Comparison of ENCODE assay signal across 20 mouse cellular contexts in the genomic region with DNA sequence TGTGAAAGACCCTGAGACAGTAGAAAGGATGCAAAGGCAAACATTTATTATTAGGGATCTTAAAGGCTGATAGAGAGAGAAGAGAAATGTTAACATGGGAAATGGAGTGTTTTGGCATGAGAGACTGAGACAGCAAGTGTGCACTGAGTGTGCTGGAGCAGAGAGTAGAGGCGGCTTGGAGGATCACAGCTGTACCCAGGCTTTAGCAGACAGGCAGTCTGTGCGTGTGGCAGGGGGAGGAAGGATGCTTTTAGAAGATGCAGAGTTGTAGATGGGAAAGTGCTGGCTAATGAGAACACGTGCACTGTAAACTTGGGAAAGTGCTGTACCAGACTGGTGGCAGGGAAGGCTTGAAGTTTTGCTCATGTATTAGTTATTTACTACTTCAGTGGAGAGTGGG.
A peak's percentile ranks its signal among the peaks of the same experiment; 100 is the strongest.
DNase-seq lines count a peak whose midpoint lies in the region; ATAC-seq lines count a peak whose summit lies in the region.
"Had no signal": no experiment of that assay in that cellular context is flagged by ENCODE, and none has a peak within 500 bp of the region (broad histone marks: within the 10 kb centered on the region; RNA-seq: fewer than 3 reads in every experiment).

No protein-coding gene starts in this region.

- H3K4me3 ChIP-seq in forebrain, embryonic 14.5 days (ENCODE audit: low read depth, low read length): no peak overlapping the region
- no peak overlapping the region for H3K4me3 ChIP-seq in forebrain, embryonic 11.5 days (ENCODE audit: low read depth, low read length)
- H3K4me3 ChIP-seq: limb, embryonic 15.5 days; liver, embryonic 15.5 days; midbrain, embryonic 12.5 days; neural tube, embryonic 12.5 days had no signal

- H3K27me3 ChIP-seq in forebrain, embryonic 14.5 days (replicated peaks; ENCODE audit: control insufficient read depth, insufficient read depth, low read length): no peaks in the 10 kb centered on the region
- H3K27me3 ChIP-seq in forebrain, embryonic 11.5 days (ENCODE audit: control insufficient read depth, insufficient read depth, low read length): no peaks in the 10 kb centered on the region
- H3K27me3 ChIP-seq: CH12.LX; limb, embryonic 15.5 days; liver, embryonic 15.5 days; midbrain, embryonic 12.5 days; neural tube, embryonic 12.5 days had no signal

- H3K27ac ChIP-seq in forebrain, embryonic 14.5 days (ENCODE audit: low read depth, low read length): peak overlapping the region; percentile 21; the same call in 1 of the 2 replicates
- H3K27ac ChIP-seq in forebrain, embryonic 11.5 days (ENCODE audit: low read depth, low read length): no peak overlapping the region
- H3K27ac ChIP-seq: limb, embryonic 15.5 days; liver, embryonic 15.5 days; midbrain, embryonic 12.5 days; neural tube, embryonic 12.5 days had no signal

- H3K4me1 ChIP-seq in forebrain, embryonic 14.5 days (ENCODE audit: control insufficient read depth, insufficient read depth, low read length): peaks cover 13% of the 10 kb centered on the region
- no peaks in the 10 kb centered on the region for H3K4me1 ChIP-seq in forebrain, embryonic 11.5 days (replicated peaks; ENCODE audit: control insufficient read depth, insufficient read depth, low read length)
- H3K4me1 ChIP-seq: limb, embryonic 15.5 days; liver, embryonic 15.5 days; midbrain, embryonic 12.5 days; neural tube, embryonic 12.5 days had no signal

- H3K9ac ChIP-seq in forebrain, embryonic 14.5 days (ENCODE audit: low read length): no peak overlapping the region
- H3K9ac ChIP-seq in forebrain, embryonic 11.5 days (ENCODE audit: low read length): no peak overlapping the region
- H3K9ac ChIP-seq: limb, embryonic 15.5 days; liver, embryonic 15.5 days; midbrain, embryonic 12.5 days; neural tube, embryonic 12.5 days had no signal

- no peaks in the 10 kb centered on the region for H3K36me3 ChIP-seq in forebrain, embryonic 14.5 days (ENCODE audit: control insufficient read depth, insufficient read depth, low read length)
- no peaks in the 10 kb centered on the region for H3K36me3 ChIP-seq in forebrain, embryonic 11.5 days (ENCODE audit: control insufficient read depth, insufficient read depth, low read length)
- H3K36me3 ChIP-seq: limb, embryonic 15.5 days; liver, embryonic 15.5 days; midbrain, embryonic 12.5 days; neural tube, embryonic 12.5 days had no signal

- H3K4me2 ChIP-seq in forebrain, embryonic 14.5 days (ENCODE audit: low read length): no peak overlapping the region
- no peak overlapping the region for H3K4me2 ChIP-seq in forebrain, embryonic 11.5 days (ENCODE audit: low read depth, low read length, severe bottlenecking)
- H3K4me2 ChIP-seq: heart, embryonic 11.5 days; limb, embryonic 15.5 days; liver, embryonic 15.5 days; midbrain, embryonic 12.5 days; neural tube, embryonic 12.5 days had no signal

- peak; percentile 44; the same call in 1 of the 2 replicates for ATAC-seq in forebrain, embryonic 14.5 days
- no peak for ATAC-seq in forebrain, embryonic 11.5 days (replicated peaks; ENCODE audit: low FRiP score)
- ATAC-seq: inflammation-experienced regulatory T-cells, adult 6 months had no signal

- H3K9me3 ChIP-seq in forebrain, embryonic 14.5 days (replicated peaks; ENCODE audit: control insufficient read depth, low read length): no peaks in the 10 kb centered on the region
- no peaks in the 10 kb centered on the region for H3K9me3 ChIP-seq in forebrain, embryonic 11.5 days (ENCODE audit: control insufficient read depth, low read length)
- H3K9me3 ChIP-seq: limb, embryonic 15.5 days; liver, embryonic 15.5 days; midbrain, embryonic 12.5 days; neural tube, embryonic 12.5 days had no signal

- WGBS in forebrain, embryonic 14.5 days: 37% methylated on average over 3 of the region's 3 CpGs
- WGBS in forebrain, embryonic 11.5 days: 53% methylated on average over 3 of the region's 3 CpGs

- peak; percentile 56 for DNase-seq in forebrain, embryonic 14.5 days (ENCODE audit: low spot score)
- no peak for DNase-seq in forebrain, embryonic 11.5 days (ENCODE audit: low spot score)
- peak; percentile 9 to 13 for DNase-seq in layer of hippocampus, adult 8-10 months (ENCODE audit: low spot score in 2 of 2)
- DNase-seq in layer of hippocampus, adult 9-10 months (ENCODE audit: low spot score): no peak
- DNase-seq in brain, adult 2 months (ENCODE audit: low read depth, low spot score): peak; percentile 67
- peak; percentile 26 to 46 for DNase-seq in right cerebral cortex, postnatal 10 days (ENCODE audit: low spot score in 2 of 2)
- DNase-seq in spleen, adult 18-20 months: no peak
- DNase-seq: adrenal gland, postnatal 14 days; cerebellum, adult 2 months; heart, postnatal 10 days; kidney, adult 9 months; kidney, postnatal 36 days; thymus, postnatal 25 days had no signal

Comparison
In these comparisons a context has a peak if more than half of its experiments do, and no peak if none do; other contexts are left out.
1. DNase-seq: peak in forebrain, embryonic 14.5 days (single experiment), layer of hippocampus, adult 8-10 months (2 of 2), brain, adult 2 months (single experiment) and right cerebral cortex, postnatal 10 days (2 of 2); none in forebrain, embryonic 11.5 days (single experiment), layer of hippocampus, adult 9-10 months (single experiment) and spleen, adult 18-20 months (0 of 2).